Comparison of ENCODE assay signal across 7 mouse cellular contexts in genomic region chr9:22138480-22138879, GRCm38 (mm10). TPM values are rescaled to one million over a fixed set of nuclear protein-coding genes. Genes with fewer than 3 reads are reported as not detected.
DNase-seq lines count a peak whose midpoint lies in the region; ATAC-seq and TF ChIP-seq lines count a peak whose summit lies in the region.

No protein-coding gene starts in this region.

- no peak overlapping the region for H3K4me3 ChIP-seq in stomach, postnatal 0 days (ENCODE audit: low read depth, low read length)

- no peaks in the 10 kb centered on the region for H3K9me3 ChIP-seq in stomach, postnatal 0 days (ENCODE audit: control insufficient read depth, low read length)

- no peak overlapping the region for H3K27ac ChIP-seq in stomach, postnatal 0 days (replicated peaks)

- WGBS in stomach, postnatal 0 days: 37% methylated on average over 2 of the region's 2 CpGs

- peak; percentile 53; the same call in 1 of the 2 replicates for ATAC-seq in granulocyte monocyte progenitor cell, adult 5-6 weeks (replicated peaks; ENCODE audit: poor library complexity, severe bottlenecking)
- no peak for ATAC-seq in stomach, postnatal 0 days (ENCODE audit: low FRiP score, low TSS enrichment)

- H3K9ac ChIP-seq in stomach, postnatal 0 days (ENCODE audit: low read length): no peak overlapping the region

- TF ChIP-seq CTCF in stomach, postnatal 0 days (IDR thresholded peaks at IDR 0.05; ENCODE audit: low read depth): peak; percentile 91

- no peak for TF ChIP-seq EP300 in stomach, postnatal 0 days (optimal IDR thresholded peaks at IDR 0.05)

- no peaks in the 10 kb centered on the region for H3K27me3 ChIP-seq in stomach, postnatal 0 days (ENCODE audit: control insufficient read depth, insufficient read depth, low read length)

- no peaks in the 10 kb centered on the region for H3K36me3 ChIP-seq in stomach, postnatal 0 days (ENCODE audit: control insufficient read depth, insufficient read depth, low read length)

- H3K4me2 ChIP-seq in stomach, postnatal 0 days (replicated peaks; ENCODE audit: low read depth): no peak overlapping the region

- H3K4me1 ChIP-seq in stomach, postnatal 0 days (replicated peaks; ENCODE audit: control insufficient read depth, insufficient read depth): no peaks in the 10 kb centered on the region

- peak; percentile 33 for DNase-seq in layer of hippocampus, adult 11-12 months (ENCODE audit: low spot score)
- no peak for DNase-seq in layer of hippocampus, postnatal 36 days
- peak; percentile 66 to 68 for DNase-seq in B cell, adult 2 months
- peak; percentile 55 for DNase-seq in NIH3T3 (ENCODE audit: low read depth)
- DNase-seq in stomach, postnatal 0 days (ENCODE audit: low spot score): peak; percentile 58
- no peak for DNase-seq in frontal cortex, postnatal 10 days (ENCODE audit: low spot score in 2 of 2)

RNA-seq across cellular contexts. Expression of gene Acp5, which starts 3.0 kb away (rescaled TPM):
- 1 to 10 TPM in 1 of 2 experiments, under 1 TPM in 1; 0.91 to 1.3 TPM for total RNA-seq in layer of hippocampus, postnatal 36 days (2021)
- 3.9 and 4.7 TPM in 2 replicates for total RNA-seq in granulocyte monocyte progenitor cell, adult 5-6 weeks (2014; fragmentation: Nextera tagmentation)
- 1.6 and 4.6 TPM in 2 replicates for total RNA-seq in granulocyte monocyte progenitor cell, adult 5-6 weeks (2017)
- polyA plus RNA-seq in stomach, postnatal 0 days (2015; fragmentation: Nextera tagmentation; extraction: Ambion mirVana): 41.5 and 42.9 TPM in 2 replicates

RNA-seq across cellular contexts. Expression of gene Pigyl, which starts 18.2 kb away (rescaled TPM):
- 10 to 100 TPM; 44.9 to 47.4 TPM for total RNA-seq in layer of hippocampus, postnatal 36 days (2021)
- 17.3 and 28.7 TPM in 2 replicates for total RNA-seq in granulocyte monocyte progenitor cell, adult 5-6 weeks (2014; fragmentation: Nextera tagmentation)
- total RNA-seq in granulocyte monocyte progenitor cell, adult 5-6 weeks (2017): 26.6 and 29.3 TPM in 2 replicates
- polyA plus RNA-seq in stomach, postnatal 0 days (2015; fragmentation: Nextera tagmentation; extraction: Ambion mirVana): 99.2 and 106 TPM in 2 replicates

RNA-seq across cellular contexts. Expression of gene Elof1, which starts 21.5 kb away (rescaled TPM):
- total RNA-seq in layer of hippocampus, postnatal 36 days (2021): 10 to 100 TPM; 53.5 to 57.9 TPM
- 93.9 and 132 TPM in 2 replicates for total RNA-seq in granulocyte monocyte progenitor cell, adult 5-6 weeks (2014; fragmentation: Nextera tagmentation)
- 47.3 and 56.3 TPM in 2 replicates for total RNA-seq in granulocyte monocyte progenitor cell, adult 5-6 weeks (2017)
- polyA plus RNA-seq in stomach, postnatal 0 days (2015; fragmentation: Nextera tagmentation; extraction: Ambion mirVana): 119 TPM in 2 replicates

RNA-seq across cellular contexts. Expression of gene Cnn1, which starts 39.5 kb away (rescaled TPM):
- under 1 TPM; 0.55 to 0.61 TPM for total RNA-seq in layer of hippocampus, postnatal 36 days (2021)
- not detected in 2 replicates for total RNA-seq in granulocyte monocyte progenitor cell, adult 5-6 weeks (2014; fragmentation: Nextera tagmentation)
- not detected in 2 replicates for total RNA-seq in granulocyte monocyte progenitor cell, adult 5-6 weeks (2017)
- polyA plus RNA-seq in stomach, postnatal 0 days (2015; fragmentation: Nextera tagmentation; extraction: Ambion mirVana): 851 and 1,082 TPM in 2 replicates

RNA-seq across cellular contexts. Expression of gene Zfp872, which starts 49.4 kb away (rescaled TPM):
- under 1 TPM in 1 of 2 experiments, not detected in 1; 0.38 TPM for total RNA-seq in layer of hippocampus, postnatal 36 days (2021)
- total RNA-seq in granulocyte monocyte progenitor cell, adult 5-6 weeks (2014; fragmentation: Nextera tagmentation): not detected in 2 replicates
- not detected in 2 replicates for total RNA-seq in granulocyte monocyte progenitor cell, adult 5-6 weeks (2017)
- 0.47 and 0.61 TPM in 2 replicates for polyA plus RNA-seq in stomach, postnatal 0 days (2015; fragmentation: Nextera tagmentation; extraction: Ambion mirVana)

Comparison
In these comparisons a context has a peak if more than half of its experiments do, and no peak if none do; other contexts are left out.
1. DNase-seq: peak in layer of hippocampus, adult 11-12 months (single experiment), B cell, adult 2 months (2 of 2), NIH3T3 (single experiment) and stomach, postnatal 0 days (single experiment); none in layer of hippocampus, postnatal 36 days (0 of 2) and frontal cortex, postnatal 10 days (0 of 2).